Mouse (Mus musculus): ENCODE measurements around the gene Hdac4. TPM values are rescaled to one million over a fixed set of nuclear protein-coding genes. Genes with fewer than 3 reads are reported as not detected.

Gene Hdac4
- total RNA-seq, 4 experiments from 2014 or later: 79.8 to 118 (median 98.2) TPM

DNA sequence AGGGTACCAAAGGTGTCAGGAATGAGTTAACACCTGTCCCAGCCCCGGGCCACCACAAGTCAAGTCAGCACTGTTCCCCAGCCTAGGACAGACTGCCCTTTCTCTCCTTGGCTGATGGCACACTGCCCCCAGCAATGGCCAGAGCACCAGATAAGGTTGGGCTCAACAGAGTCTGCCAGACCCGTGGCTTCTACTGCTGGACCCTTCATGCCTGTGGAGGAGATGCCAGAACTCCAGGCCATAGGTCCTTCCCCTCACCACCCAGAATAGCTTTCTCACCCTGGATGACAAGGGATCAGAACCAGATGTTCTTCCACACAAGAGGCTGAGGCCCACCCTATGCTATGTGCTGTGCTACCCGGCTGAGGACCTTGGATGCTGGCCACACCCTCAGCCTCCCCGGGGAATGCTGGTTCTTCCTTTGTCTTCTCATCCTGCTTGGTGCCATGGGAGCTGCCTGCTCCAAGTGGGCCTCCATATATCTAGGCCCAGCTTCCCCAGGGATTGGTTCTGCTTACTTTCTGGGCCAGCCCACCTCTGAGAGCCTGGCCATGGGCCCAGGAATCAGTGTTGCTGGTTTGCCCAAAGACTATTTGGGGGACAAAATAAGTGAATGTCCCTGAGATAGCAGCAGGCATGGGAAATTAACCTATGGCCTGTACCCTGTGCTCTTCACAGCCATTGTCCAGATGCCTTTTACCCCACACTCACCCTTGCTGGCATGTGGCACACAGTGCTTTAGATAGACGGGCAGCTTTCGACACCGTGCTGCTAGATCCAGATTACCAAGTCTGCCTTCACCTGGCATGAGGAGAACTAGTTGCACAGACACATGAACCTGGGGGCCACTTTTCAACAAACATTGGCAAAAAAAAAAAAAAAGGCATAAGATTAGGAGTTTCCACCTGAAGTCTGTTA lies 273.0 kb downstream of the Hdac4 start:
- DNase-seq (ENCODE audit: low spot score in 2 of 2): no peak

DNA sequence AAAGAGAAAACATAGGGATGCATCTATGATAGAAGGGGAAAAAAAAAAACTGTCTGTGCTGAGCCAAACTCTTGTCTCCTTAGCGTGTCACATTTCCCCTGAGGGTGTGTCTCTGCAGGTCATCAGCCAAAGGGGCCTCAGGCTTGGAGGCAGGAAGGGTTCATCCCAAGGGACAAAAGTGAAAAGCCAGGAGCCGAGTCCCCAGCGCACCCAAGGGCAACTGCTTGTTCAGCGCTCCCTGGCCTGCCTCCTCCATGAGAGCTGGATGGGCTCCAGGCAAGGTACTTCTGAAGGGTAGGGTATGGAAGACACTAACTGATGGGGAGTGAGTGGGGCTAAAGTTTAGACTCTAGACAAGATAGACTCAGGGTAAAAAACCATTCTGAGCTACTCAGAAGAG lies 273.8 kb downstream of the Hdac4 start:
- no peak for DNase-seq (ENCODE audit: low spot score in 2 of 2)

DNA sequence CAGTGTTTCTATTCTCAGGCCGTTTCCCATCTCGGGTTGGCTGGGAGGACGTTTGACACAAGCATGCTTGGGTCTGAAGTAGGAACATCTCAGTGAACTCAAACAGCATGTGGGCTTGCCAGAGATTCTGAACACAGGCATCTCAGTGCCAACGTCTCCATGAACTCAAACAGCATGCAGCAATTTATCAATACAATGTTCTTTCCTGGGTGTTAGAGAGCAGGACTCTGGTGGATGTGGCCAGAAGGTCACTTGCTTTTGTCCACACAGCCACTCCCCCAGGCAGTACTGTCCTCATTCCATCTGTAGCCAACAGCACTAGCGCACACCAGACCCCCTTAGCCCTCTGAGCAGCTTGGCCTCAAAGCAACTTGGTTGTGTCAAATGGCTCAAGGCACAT lies 274.2 kb downstream of the Hdac4 start:
- DNase-seq (ENCODE audit: low spot score in 2 of 2): no peak

DNA sequence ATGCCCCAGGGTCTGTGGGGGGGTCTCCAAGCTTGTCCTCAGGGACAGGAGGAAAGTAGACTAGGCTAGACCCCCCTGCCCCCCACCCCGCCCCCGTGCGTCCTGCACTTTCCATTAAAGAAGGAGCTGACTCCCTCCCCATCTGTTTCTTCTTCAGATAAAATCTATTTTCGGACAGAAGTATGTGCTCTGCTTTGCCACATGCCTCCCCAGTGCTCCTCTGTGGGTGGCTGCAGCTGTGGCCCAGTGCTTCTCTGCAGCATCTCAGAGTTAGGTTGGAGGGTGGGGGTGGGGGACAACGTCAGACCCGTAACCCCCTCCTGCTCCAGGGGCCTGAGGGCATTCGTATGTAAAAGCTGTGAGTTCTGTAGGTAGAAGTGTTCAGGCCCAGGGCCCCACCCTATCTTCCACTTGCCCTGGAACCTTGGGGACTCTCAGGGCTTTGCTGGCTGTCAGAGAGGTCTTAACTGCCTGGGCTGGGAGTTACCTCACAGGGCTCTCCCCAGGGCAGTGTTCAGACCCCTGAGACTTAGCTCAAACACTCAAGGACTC lies 275.4 kb downstream of the Hdac4 start:
- DNase-seq (ENCODE audit: low spot score in 2 of 2): no peak

DNA sequence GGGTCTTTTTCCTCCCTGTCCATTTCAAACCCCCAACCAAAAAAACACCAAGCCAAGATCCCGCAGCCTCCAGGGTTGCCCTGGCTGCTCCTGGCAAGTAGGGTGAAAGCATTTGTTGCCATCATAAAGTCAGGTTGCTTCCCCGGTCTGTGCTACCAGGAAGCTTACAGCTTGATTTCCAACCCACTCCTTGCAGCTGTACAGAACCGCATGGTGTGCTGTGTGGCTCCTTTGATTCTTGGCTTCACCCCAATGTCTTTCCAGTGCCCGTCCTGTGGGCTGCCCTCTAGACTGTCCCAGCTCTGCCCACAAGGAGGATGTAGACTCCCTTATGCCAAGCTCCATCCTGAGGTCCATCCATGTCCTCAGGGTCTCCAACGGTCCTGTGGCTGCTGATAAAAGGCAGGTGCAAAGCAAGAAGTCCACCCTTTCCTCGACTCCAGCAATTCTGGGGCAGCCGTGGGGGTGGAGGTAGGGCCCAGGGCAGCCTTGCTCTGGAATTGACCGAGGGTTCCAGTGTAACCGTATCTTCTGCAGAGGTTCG lies 277.2 kb downstream of the Hdac4 start:
- DNase-seq (ENCODE audit: low spot score in 2 of 2): no peak

DNA sequence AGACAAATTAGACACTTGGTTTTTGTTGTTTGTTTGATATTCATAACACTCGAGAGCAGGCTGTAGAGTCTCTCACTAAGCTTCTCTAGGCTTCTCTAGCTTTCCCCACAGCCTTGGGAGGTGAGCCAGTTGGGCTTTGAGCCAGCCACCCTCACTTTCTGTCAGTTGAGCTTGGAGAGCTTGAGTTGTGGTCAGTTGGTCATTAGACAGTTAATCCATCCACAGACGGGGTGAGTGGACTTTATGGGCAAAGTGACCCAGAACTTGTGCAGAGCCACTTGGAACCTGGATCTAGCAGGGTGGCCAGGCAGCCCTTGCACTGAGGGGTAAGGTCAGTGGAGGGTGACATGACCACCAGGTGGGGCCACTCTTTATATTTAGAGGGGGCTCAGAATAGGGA lies 277.9 kb downstream of the Hdac4 start:
- DNase-seq (ENCODE audit: low spot score in 2 of 2): no peak

DNA sequence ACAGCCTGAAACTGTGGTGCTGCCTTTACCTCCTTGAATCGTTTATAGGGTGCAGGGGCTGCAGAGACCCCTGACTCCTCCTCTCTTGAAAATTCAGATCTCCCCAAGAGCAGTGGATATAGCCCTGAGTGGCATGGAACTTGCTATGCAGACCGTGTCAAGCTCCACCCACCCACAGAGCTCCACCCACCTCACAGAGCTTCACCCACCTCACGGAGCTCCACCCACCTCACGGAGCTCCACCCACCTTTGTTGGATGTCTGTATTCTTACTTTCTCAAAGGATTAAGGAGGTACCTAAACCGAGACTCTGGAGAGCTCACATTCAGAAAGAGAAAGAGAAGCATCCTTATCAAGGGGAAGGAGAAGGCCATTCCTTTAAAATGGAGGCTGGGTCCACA lies 279.5 kb downstream of the Hdac4 start:
- no peak for DNase-seq (ENCODE audit: low spot score in 2 of 2)

DNA sequence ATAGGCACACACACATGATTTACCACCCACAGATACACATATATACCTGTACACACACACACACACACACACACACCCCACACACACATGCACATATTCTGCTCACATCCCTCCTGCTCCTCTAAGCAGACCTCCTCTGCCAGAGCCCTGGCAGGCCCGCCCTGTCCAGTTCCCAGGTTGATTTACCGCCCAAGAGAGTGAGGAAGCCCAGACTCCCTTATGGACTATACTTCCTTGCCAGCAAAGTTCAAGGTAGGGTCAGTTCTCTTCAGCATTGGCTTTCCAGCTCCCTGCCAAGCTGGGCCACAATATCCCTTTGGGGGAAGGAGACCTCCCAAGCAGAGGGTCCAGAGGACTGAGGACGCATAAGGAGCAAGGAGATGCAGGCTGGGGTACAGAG lies 280.9 kb downstream of the Hdac4 start:
- no peak for DNase-seq (ENCODE audit: low spot score in 2 of 2)

DNA sequence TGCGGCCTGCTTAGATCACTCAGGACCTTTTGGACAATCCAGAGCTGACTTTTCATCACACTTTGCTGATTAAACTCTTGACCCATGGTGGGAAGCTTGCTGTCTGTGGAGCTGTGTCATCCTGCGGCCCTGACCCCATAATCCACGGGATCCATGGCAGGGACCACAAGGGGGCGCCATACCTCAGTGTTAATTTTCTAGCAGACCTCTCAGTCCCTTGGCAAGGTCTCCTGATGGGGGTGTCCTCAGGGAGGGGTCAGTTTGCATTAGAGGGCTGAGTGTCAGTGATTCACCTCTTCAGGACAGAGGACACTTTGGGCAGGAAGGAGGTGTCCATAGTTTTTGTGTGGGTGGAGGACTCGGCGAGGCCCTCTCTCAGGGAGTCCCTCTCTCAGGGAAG lies 281.6 kb downstream of the Hdac4 start:
- no peak for DNase-seq (ENCODE audit: low spot score in 2 of 2)

DNA sequence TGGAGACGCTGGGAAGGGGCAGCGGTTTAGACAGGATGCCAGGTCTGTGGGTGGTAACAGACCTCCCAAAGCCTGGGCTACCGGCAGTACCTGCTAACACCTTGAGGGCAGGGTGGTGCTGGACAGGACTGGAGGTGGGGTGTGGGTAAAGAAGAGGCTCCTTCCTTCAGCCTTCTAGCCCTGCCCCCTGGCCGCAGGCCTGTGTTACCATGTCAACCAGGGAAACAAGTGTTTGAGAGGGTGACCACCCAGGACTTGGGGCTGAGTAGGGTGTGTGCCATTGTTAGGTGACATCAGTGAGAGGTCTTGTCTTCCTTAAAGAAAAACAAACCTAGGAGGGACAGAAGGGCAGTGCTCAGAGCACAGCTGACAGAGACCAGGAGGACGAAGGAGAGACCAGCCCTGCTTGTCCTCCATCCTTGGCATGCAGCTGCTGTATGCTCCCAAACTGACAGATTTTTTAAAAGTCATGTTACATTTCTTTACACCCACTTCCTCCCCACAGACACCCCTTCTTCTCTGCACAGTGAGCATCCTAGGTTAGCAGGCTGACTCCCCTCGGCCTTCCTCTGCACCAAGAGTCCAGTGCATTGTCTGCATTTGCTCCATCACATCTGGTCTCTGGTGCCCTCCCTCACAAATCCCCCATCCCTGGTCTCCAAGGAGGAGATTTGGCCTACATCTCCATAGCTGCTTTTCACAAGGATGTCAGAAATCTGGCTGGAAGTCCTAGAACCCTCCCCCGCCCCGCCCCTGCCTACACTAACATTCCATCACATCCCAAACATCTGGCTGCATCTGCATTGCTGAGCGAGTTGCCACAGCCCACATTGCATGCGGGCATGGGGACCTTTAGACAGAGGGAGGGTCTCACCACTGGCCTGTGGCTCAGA lies 283.0 kb downstream of the Hdac4 start:
- no peak for DNase-seq (ENCODE audit: low spot score in 2 of 2)

DNA sequence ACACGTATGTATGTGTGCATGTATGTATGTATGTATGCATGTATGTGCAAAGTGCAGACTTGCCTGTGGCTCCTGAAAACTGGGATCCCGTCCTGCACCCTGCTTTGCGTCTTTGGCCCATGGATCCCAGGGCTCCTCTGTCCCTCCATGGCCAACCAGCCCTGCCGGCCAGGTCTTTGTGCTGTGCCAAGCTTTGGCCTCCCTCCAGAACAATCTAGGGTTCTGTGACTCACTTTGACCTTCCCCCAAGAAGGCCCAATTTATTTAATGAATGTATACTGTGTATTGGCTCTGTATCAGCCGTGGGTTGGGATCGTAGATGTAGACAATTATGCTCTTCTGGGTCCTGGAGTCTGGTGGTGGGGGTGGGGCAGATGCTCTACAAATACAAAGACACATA lies 290.2 kb downstream of the Hdac4 start:
- no peak for DNase-seq (ENCODE audit: low spot score in 2 of 2)

DNA sequence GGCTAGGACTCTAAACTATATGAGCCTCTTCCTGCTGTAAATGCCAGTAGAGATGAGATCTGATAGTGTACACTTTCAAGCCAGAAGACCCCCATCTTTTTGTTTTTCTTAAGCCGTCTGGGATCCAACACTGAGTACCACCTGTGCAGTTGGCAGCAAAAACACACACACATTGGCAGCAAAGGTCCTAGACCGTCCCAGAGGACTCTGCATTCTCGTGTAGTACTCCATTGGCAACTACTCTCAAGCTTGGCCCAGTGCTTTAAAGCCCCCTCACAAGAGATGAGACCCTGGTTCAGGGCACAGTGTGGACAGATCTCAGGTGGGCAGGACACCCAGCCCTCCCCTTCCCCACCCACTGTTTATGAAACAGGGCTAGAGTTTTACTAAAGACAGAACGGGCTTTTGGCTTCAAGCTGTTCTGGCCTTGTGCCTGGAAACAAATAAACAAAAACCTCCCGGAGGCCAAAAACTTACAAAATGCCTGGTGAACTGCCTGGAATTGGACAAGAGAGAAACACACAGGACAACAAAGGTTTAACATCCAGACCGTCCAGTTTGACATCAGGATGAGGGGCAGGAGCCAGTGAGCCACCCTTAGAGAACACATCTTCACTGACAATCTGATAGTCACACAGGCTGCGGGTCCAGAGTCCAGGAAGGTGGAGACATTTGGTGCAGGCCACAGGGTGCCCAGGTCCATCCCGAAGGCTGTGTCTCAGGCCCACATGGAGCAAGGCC lies 292.1 kb downstream of the Hdac4 start:
- no peak for DNase-seq (ENCODE audit: low spot score in 2 of 2)

DNA sequence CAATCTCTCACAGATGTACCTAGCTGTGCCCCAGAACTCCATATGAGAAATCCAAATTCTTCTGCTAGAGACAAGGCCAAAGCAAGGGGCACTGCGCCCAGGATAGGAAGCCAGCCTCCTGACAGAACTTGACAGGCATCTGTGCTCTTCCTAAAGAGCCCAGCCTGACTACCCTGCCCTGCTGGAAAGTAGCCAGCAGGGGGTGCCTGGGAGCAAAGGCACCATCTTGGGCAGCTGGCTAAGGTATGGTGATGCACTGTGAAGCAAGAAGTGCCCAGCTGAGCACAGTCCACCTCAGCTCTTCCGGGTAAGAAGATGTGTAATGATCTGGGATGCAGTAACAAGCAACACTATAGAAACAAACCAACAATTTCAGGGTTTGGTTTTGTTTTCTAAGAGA lies 298.4 kb downstream of the Hdac4 start:
- no peak for DNase-seq (ENCODE audit: low spot score in 2 of 2)

DNA sequence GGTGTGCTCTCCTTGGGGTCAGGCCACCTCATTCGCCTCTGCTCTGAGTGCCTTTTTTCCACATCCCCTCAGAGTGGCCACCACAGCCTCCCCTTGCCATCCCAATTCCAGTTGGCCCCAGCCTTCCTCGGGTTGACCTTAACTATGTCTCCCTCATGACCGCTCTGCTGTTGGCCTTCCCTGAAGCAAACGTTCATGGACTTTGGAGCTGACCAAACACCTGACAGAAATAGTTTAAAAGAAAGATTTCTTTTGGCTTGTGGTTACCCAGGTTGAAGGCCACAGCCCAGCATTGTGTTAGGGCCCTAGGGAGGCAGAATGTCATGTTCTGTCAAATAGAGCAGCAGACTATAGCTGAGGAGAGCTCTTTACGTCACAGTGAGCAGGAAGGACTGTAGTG lies 301.2 kb downstream of the Hdac4 start:
- DNase-seq (ENCODE audit: low spot score in 2 of 2): no peak

DNA sequence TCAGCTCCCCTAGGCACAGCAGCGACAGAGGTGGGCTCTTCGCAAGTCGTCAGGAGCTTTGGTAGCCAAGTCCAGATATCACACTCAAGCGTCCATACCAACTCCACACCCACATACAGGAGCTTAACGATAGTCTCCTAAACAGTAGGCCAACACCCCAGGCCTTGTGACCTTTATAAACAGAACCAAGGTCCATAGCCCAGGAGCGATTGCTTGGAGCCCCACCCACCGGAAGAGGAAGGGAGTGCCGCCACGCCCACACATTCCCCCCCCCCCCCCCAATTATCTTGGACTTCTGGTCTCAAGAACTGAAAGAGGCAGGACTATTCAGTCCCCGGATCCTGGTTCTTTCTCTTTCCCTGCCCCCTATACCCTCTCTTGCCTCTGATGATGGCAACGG lies 301.9 kb downstream of the Hdac4 start:
- no peak for DNase-seq (ENCODE audit: low spot score in 2 of 2)

DNA sequence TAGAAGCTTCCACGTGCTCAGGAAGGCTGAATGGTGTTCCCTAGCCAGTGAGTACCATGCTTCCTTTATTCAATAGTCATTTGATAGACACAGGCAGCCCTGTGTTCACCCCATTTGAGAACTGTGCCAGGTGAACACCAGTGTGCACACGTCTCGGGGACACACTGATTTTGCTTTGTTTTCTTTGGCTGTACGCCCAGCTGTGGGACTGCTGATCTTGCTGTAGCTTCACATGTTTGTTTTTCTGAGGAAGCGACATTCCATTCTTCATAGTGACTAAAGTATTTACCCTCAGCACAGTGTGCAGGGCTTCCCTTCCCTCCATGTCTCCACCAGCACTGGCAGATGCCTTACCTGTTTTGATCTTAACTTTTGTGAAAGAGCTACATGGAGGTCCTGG lies 312.4 kb downstream of the Hdac4 start:
- DNase-seq (ENCODE audit: low spot score in 2 of 2): no peak

DNA sequence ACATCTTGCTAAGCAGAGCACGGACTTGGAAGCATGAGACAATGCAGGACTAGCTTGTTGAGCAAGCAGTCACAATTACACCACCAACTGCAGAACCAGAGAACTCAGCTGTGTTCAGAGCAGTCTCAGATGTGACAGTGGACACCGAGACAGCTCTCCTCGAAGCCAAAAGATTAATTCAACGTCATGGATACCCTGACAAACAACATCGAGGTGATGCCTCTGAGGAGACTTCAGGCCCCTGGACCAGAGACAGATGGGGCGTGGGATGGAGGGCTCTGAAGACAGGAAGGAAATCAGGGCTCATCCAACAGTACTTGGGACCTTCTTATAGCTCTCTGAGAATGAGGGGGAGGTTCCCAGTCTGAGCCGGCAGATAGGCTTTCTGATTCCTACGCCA lies 314.6 kb downstream of the Hdac4 start:
- DNase-seq (ENCODE audit: low spot score in 2 of 2): no peak

DNA sequence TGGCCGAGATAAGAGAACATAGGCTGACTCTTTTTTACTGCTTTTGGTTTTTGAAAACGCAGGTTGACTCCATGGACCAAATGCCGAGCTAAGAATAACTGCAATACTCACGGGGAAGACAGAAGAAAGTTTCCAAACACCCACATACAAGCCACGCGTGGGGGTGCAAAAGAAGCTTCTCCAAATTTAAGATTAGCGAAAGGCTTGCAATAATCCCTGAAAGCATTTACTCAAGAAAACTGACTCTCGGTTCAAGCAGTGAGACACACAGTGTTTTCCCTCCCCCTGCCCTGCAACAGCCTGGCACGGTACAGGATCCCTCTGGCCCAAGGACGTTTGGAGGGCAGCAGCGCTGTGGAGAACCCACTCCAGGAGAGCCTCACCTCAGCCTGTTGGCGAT lies 315.3 kb downstream of the Hdac4 start:
- peak; percentile 30 to 39 for DNase-seq (ENCODE audit: low spot score in 2 of 2)

Measured in layer of hippocampus, adult 8-10 months (tissue).